Mouse (Mus musculus) mesoderm, embryonic 11.5 days (tissue): ENCODE measurements at regions not wholly inside any gene's neighbourhood (a gene's known extent, or its start where the extent isn't known, plus 50 kb on each side); places are given as distances from the start of the nearest gene placed in this dataset.
"Not testable (repeated sequence)": the region's sequence is repeated elsewhere in the genome, so short reads cannot be mapped to it uniquely, and the experiment has no call there.

Source experiments
- DNase-seq: peaks from one replicate; pipeline ENCODE4 v3.0.0-alpha.2; 2012; ENCODE audit warnings: low read depth, low spot score

- DNase-seq = peak; percentile 77
Measured at GRCm38 (mm10) chr16:65629186-65629585, 66.7 kb upstream of the Chmp2b start.

- no peak for DNase-seq
Measured at GRCm38 (mm10) chr16:65631680-65632079, 69.2 kb upstream of the Chmp2b start.

GRCm38 (mm10) chr16:65646741-65647140, 84.2 kb upstream of the Chmp2b start:
- DNase-seq = not testable (repeated sequence)

- DNase-seq = no peak
Measured at GRCm38 (mm10) chr16:65649061-65649460, 86.5 kb upstream of the Chmp2b start.

DNA sequence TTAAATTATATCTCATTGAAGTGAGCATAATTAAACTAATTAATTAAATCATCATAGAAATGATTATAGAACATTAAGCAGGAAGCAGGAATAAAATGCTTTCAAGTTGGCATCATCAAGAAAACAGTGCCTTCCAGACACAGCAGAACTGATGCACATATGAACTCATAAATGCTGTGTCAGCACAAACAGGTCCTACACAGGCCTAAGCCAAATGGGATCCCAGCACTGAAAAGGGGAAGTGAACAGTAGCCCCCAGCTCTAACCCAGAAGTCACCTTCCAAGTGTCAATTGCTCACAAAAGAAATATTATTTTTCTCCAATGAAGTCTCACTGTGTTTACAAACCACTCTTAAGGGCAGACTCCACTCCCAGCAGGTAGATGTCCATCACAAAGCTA, 93.0 kb upstream of the Chmp2b start:
- no peak for DNase-seq

- DNase-seq = no peak
Measured at GRCm38 (mm10) chr16:65657829-65658228, 95.3 kb upstream of the Chmp2b start.

DNA sequence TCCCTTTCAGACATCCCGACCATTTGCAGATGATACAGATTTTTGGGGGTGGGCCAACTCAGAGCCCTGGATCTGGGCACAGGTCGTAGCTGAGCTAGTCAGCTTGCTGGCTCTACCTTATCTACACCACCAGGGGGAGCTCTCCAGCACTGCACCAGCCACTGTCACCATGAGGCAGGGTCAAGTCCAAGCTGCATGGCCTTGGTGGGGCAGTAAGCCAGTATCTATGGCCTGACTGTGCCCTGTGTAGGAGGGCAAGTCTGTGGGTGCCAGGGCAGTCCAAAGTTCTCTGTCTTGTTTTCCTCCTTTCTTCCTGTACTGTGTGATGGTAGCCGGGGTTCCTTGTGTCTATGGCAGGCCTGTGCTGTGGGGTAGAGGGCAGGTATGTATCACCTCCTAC, 102.3 kb upstream of the Chmp2b start:
- DNase-seq = peak; percentile 30

GRCm38 (mm10) chr16:65672116-65672515, 109.6 kb upstream of the Chmp2b start:
- DNase-seq = no peak

DNA sequence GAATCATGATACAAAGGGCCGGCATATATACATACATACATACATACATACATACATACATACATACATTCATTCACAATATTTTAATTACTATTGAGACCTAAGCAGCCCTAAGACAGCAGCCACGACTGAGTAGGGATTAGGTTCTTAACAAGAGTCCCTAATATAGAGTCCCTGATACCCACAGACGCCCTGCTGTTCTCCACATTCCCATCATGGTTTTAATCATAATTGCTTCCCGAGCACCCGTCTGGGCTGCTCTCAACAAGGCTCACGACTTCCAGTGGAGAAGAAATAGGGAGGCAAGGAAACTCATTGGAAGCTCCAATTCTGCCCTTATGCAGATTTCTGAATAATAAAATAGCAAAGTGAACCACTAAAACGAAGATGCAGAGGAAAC, 120.6 kb upstream of the Chmp2b start:
- DNase-seq = no peak

- DNase-seq = no peak
Measured at GRCm38 (mm10) chr16:65683703-65684320, 121.3 kb upstream of the Chmp2b start.

DNA sequence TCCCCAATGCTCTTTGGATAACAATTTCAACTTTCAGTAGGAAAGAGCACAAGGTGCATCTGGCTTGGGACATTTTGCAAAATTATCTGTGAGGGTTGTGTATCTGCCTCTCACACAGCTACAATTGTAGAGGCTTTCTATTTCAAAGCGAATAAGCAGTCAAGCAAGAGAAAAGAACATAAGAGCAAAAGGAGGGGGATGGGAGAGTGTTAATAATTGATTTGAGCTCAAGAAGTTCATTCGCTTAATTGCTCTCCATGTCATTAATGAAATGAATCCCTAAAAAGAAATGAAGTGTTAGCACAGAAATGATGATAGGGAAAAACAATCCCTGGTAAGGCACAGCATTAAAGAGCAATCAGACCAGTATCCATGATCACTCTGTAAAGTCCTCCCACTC, 121.4 kb upstream of the Vgll3 start:
- DNase-seq = no peak

- no peak for DNase-seq
Measured at GRCm38 (mm10) chr16:65715631-65716030, 99.4 kb upstream of the Vgll3 start.

- no peak for DNase-seq
Measured at GRCm38 (mm10) chr16:65718791-65719472, 96.1 kb upstream of the Vgll3 start.

DNA sequence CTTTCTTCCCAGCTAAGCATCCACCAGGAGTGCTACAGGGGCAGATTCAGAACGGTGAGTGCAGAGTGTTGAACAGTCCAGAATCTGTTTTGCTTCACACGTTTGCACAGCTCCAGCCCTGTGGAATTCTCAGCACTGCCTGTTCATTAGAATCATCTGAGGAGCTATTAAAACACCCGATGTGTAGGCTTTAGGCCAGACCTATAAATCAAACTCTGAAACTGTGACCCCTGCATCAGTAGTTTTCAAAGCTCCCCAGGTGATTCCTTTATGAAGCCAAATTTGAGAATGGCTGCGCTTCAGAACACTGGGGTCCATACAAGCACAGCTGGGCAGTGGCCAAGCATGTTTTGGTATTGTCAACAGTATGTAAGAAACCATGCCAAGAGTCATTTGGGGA, 94.1 kb upstream of the Vgll3 start:
- DNase-seq = peak; percentile 42

- no peak for DNase-seq
Measured at GRCm38 (mm10) chr16:65725559-65726269, 89.3 kb upstream of the Vgll3 start.

DNA sequence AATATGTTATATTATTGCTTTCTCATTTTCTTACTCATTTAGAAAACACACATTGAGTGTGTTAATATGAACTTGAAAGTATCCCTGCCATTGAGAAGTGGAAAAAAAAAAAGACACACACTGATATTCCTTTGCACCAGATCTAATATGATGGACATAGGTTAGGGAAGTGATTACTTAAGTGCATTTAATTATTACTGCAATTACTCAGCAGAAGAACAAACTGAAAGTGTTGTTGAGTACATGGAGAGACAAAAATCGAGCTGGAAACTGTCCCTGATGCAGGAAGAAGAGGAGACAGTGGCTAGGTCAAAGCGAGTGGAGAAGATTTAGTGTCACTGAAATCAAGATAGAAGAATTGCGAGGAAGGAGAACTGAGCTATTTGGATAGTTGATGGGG, 88.8 kb upstream of the Vgll3 start:
- no peak for DNase-seq

DNA sequence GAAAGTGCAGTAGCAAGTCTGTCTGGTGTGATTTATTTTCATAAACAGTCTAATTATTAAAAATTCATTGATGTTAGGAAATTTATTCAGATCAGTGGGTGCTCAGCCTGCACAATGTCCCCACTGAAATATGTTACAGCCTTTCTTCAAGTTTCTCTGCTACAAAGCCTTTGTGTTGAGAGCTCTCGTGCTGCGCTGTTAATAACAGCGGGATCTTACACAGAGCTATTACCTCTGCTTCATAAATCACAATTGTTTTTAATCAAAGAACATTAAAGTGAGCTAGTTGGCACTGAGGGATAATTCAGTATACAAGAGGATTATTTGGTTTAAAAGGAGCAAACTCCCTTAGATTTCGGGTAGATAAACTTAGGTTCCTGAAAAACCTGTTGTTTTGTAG, 85.7 kb upstream of the Vgll3 start:
- no peak for DNase-seq

- DNase-seq = no peak
Measured at GRCm38 (mm10) chr16:65739652-65740051, 75.4 kb upstream of the Vgll3 start.

GRCm38 (mm10) chr16:65742951-65743350, 72.1 kb upstream of the Vgll3 start:
- no peak for DNase-seq

DNA sequence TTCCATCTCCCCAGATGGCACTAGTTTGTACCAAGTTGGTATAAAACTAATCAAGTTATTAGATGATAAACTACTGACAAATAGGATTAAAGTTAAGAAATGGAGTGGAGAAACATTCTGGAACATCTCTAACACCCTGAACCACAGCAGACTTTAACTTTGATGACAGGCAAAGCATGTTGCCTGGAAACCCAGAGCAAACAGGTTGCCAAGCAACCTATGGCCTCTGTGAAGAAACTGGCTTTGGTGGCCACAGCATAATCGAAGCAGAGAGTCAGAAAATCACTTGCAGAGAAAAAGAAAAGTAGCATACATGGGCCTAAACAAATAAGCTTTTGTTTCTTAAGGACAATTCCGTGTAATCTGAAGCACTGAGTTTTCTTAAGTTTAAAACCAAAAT, 59.4 kb upstream of the Vgll3 start:
- no peak for DNase-seq
